Mouse (Mus musculus) myocyte (in vitro differentiated cells): ENCODE measurements around the gene Cxcr5.
A peak's percentile ranks its signal among the peaks of the same experiment; 100 is the strongest.

ENCODE experiments used
- CEBPB ChIP-seq: IDR thresholded peaks from 2 replicates; pipeline ENCODE4 v1.6.1; 2011; ENCODE audit warnings: mild to moderate bottlenecking, moderate library complexity; ENCODE audit not compliant: poor library complexity, insufficient read depth, severe bottlenecking
- E2F4 ChIP-seq: IDR thresholded peaks from one replicate; pipeline ENCODE4 v1.6.1; 2011; ENCODE audit warnings: mild to moderate bottlenecking, control low read depth, moderate library complexity; ENCODE audit not compliant: insufficient read depth
- MYOD1 ChIP-seq, 3 experiments: IDR thresholded peaks; one replicate each; pipeline ENCODE4 v1.6.1; 2011; ENCODE audit warnings: control low read depth in 2 of 3, low read depth in 2 of 3, mild to moderate bottlenecking in 2 of 3, moderate library complexity in 1 of 3; ENCODE audit not compliant: insufficient read length in 2 of 3, control insufficient read depth in 1 of 3
- POLR2A ChIP-seq: IDR thresholded peaks from one replicate; pipeline ENCODE4 v1.6.1; 2011; ENCODE audit warnings: low read depth, mild to moderate bottlenecking, control low read depth, moderate library complexity; ENCODE audit not compliant: insufficient read length
- POLR2AphosphoS2 ChIP-seq: IDR thresholded peaks from one replicate; pipeline ENCODE4 v1.6.1; 2011; ENCODE audit warnings: low read depth, control low read depth; ENCODE audit not compliant: insufficient read length
- REST ChIP-seq: IDR thresholded peaks from one replicate; pipeline ENCODE4 v1.6.1; 2011; ENCODE audit warnings: mild to moderate bottlenecking, control low read depth, moderate library complexity; ENCODE audit not compliant: insufficient read depth, insufficient read length
- TCF12 ChIP-seq: IDR thresholded peaks from one replicate; pipeline ENCODE4 v1.6.1; 2011; ENCODE audit warnings: mild to moderate bottlenecking, control low read depth; ENCODE audit not compliant: poor library complexity, insufficient read depth, severe bottlenecking
- USF1 ChIP-seq: IDR thresholded peaks from one replicate; pipeline ENCODE4 v1.6.1; 2011; ENCODE audit warnings: low read depth, mild to moderate bottlenecking, control low read depth, moderate library complexity

GRCm38 (mm10) chr9:44497624-44498377, 63.9 kb downstream of the Cxcr5 start:
- TF ChIP-seq POLR2A (peak; percentile 33), USF1 (peak; percentile 43), REST (no peak), E2F4 (no peak), MYOD1 (IDR thresholded peaks at IDR 0.05; ENCODE audit: control insufficient read depth in 1 of 3, insufficient read length in 2 of 3, low read depth in 2 of 3) (no peak), TCF12 (no peak), POLR2AphosphoS2 (peak; percentile 43), CEBPB (no peak)
